ENCODE assay signal across 12 mouse cellular contexts in genomic region chr13:116308121-116308932, GRCm38 (mm10). TPM values are rescaled to one million over a fixed set of nuclear protein-coding genes. Genes with fewer than 3 reads are reported as not detected.
DNase-seq lines count a peak whose midpoint lies in the region; ATAC-seq and TF ChIP-seq lines count a peak whose summit lies in the region.
"Had no signal": no experiment of that assay in that cellular context is flagged by ENCODE, and none has a peak within 500 bp of the region (broad histone marks: within the 10 kb centered on the region; RNA-seq: fewer than 3 reads in every experiment).

No protein-coding gene starts in this region.

- peak overlapping the region; percentile 95 for H3K4me2 ChIP-seq in lung, embryonic 14.5 days
- H3K4me2 ChIP-seq in forebrain, embryonic 12.5 days, result peak overlapping the region; percentile 83
- peak overlapping the region; percentile 95; the same call in 1 of the 2 replicates for H3K4me2 ChIP-seq in limb, embryonic 11.5 days (ENCODE audit: low read depth, severe bottlenecking)
- peak overlapping the region; percentile 74 for H3K4me2 ChIP-seq in stomach, embryonic 14.5 days (replicated peaks; ENCODE audit: low read depth, low read length)

- H3K9ac ChIP-seq in lung, embryonic 14.5 days, result no peak overlapping the region; the same call in 1 of the 2 replicates
- H3K9ac ChIP-seq in forebrain, embryonic 12.5 days, result 0 out of 2 replicates have a peak overlapping the region, but pooled peaks have one; percentile 12
- no peak overlapping the region; the same call in 1 of the 2 replicates for H3K9ac ChIP-seq in limb, embryonic 11.5 days (ENCODE audit: low read length)
- H3K9ac ChIP-seq in stomach, embryonic 14.5 days (replicated peaks; ENCODE audit: low read depth, low read length), result peak overlapping the region; percentile 89

- H3K36me3 ChIP-seq in lung, embryonic 14.5 days (ENCODE audit: insufficient read depth), result no peaks in the 10 kb centered on the region
- H3K36me3 ChIP-seq in forebrain, embryonic 12.5 days (replicated peaks), result no peaks in the 10 kb centered on the region
- H3K36me3 ChIP-seq in limb, embryonic 11.5 days (ENCODE audit: control insufficient read depth, insufficient read depth, low read length), result no peaks in the 10 kb centered on the region
- no peaks in the 10 kb centered on the region for H3K36me3 ChIP-seq in stomach, embryonic 14.5 days (ENCODE audit: control insufficient read depth, insufficient read depth, low read length)

- TF ChIP-seq CTCF in lung, embryonic 14.5 days (IDR thresholded peaks at IDR 0.05; ENCODE audit: low read depth), result no peak

- 1% methylated on average over 20 of the region's 20 CpGs for WGBS in lung, embryonic 14.5 days
- WGBS in forebrain, embryonic 12.5 days, result 1% methylated on average over 20 of the region's 20 CpGs
- 1% methylated on average over 20 of the region's 20 CpGs for WGBS in limb, embryonic 11.5 days
- WGBS in stomach, embryonic 14.5 days, result 2% methylated on average over 20 of the region's 20 CpGs

- peak overlapping the region; percentile 55 for H3K4me3 ChIP-seq in lung, embryonic 14.5 days (ENCODE audit: low read depth, low read length)
- peak overlapping the region; percentile 54 for H3K4me3 ChIP-seq in forebrain, embryonic 12.5 days (replicated peaks)
- H3K4me3 ChIP-seq in limb, embryonic 11.5 days (ENCODE audit: low read depth, low read length), result peak overlapping the region; percentile 66
- peak overlapping the region; percentile 81 for H3K4me3 ChIP-seq in stomach, embryonic 14.5 days (ENCODE audit: low read depth, low read length)

- H3K27me3 ChIP-seq in lung, embryonic 14.5 days (ENCODE audit: insufficient read depth, low read length), result peaks cover 79% of the 10 kb centered on the region
- H3K27me3 ChIP-seq in forebrain, embryonic 12.5 days, result peaks cover 83% of the 10 kb centered on the region
- peaks cover 57% of the 10 kb centered on the region for H3K27me3 ChIP-seq in limb, embryonic 11.5 days (ENCODE audit: control insufficient read depth, insufficient read depth, low read length)
- H3K27me3 ChIP-seq in stomach, embryonic 14.5 days (ENCODE audit: control insufficient read depth, insufficient read depth, low read length), result peaks cover 6% of the 10 kb centered on the region; the same call in 1 of the 2 replicates

- H3K9me3 ChIP-seq in lung, embryonic 14.5 days (ENCODE audit: low read depth, low read length), result no peaks in the 10 kb centered on the region
- no peaks in the 10 kb centered on the region for H3K9me3 ChIP-seq in forebrain, embryonic 12.5 days
- no peaks in the 10 kb centered on the region for H3K9me3 ChIP-seq in limb, embryonic 11.5 days (ENCODE audit: control insufficient read depth, low read length)
- H3K9me3 ChIP-seq in stomach, embryonic 14.5 days (ENCODE audit: control insufficient read depth, low read depth, low read length), result no peaks in the 10 kb centered on the region

- H3K4me1 ChIP-seq in lung, embryonic 14.5 days (ENCODE audit: insufficient read depth), result no peaks in the 10 kb centered on the region
- peaks cover 12% of the 10 kb centered on the region; the same call in 1 of the 2 replicates for H3K4me1 ChIP-seq in forebrain, embryonic 12.5 days
- peaks cover 8% of the 10 kb centered on the region for H3K4me1 ChIP-seq in limb, embryonic 11.5 days (ENCODE audit: control insufficient read depth, insufficient read depth, low read length)
- 0 out of 2 replicates have a peak, but pooled peaks cover 3% of the 10 kb centered on the region for H3K4me1 ChIP-seq in stomach, embryonic 14.5 days (ENCODE audit: control insufficient read depth, insufficient read depth, low read length)

- H3K27ac ChIP-seq in lung, embryonic 14.5 days (ENCODE audit: low read depth), result no peak overlapping the region
- peak overlapping the region; percentile 71; the same call in 1 of the 2 replicates for H3K27ac ChIP-seq in forebrain, embryonic 12.5 days
- no peak overlapping the region for H3K27ac ChIP-seq in limb, embryonic 11.5 days (replicated peaks; ENCODE audit: low read depth, low read length)
- H3K27ac ChIP-seq in stomach, embryonic 14.5 days (ENCODE audit: low read length), result peak overlapping the region; percentile 89; the same call in 1 of the 2 replicates

- no peak for ATAC-seq in lung, embryonic 14.5 days (ENCODE audit: insufficient read depth)
- no peak for ATAC-seq in forebrain, embryonic 12.5 days (ENCODE audit: low FRiP score)
- ATAC-seq in limb, embryonic 11.5 days (ENCODE audit: insufficient number of reproducible peaks, low FRiP score, low TSS enrichment, low read depth), result no peak
- ATAC-seq in stomach, embryonic 14.5 days (ENCODE audit: insufficient number of reproducible peaks, insufficient read depth, low FRiP score, low read depth), result no peak

- no peak for DNase-seq in lung, embryonic 14.5 days
- DNase-seq in lung, postnatal 36 days, result no peak
- no peak for DNase-seq in limb, embryonic 11.5 days (ENCODE audit: low spot score)
- DNase-seq in layer of hippocampus, adult 8-10 months (ENCODE audit: low spot score in 2 of 2), result no peak
- DNase-seq in layer of hippocampus, adult 18-20 months (ENCODE audit: low spot score in 2 of 2), result no peak
- no peak for DNase-seq in frontal cortex, postnatal 10 days (ENCODE audit: low spot score in 2 of 2)
- DNase-seq: cerebellum, adult 9-11 months; gastrocnemius, postnatal 36 days; lung, adult 2 months; thymus, postnatal 14 days had no signal

RNA-seq across cellular contexts. Expression of gene Isl1, which starts 1.2 kb away (rescaled TPM):
- 1.6 and 1.8 TPM in 2 replicates for polyA plus RNA-seq in lung, embryonic 14.5 days (2014; fragmentation: Nextera tagmentation; extraction: Ambion mirVana)
- polyA plus RNA-seq in forebrain, embryonic 12.5 days (2016; fragmentation: Nextera tagmentation; extraction: Ambion mirVana), result 65.6 and 74.4 TPM in 2 replicates
- 15.8 and 20.0 TPM in 2 replicates for polyA plus RNA-seq in limb, embryonic 11.5 days (2014; fragmentation: Nextera tagmentation; extraction: Ambion mirVana)
- 51.8 and 54.2 TPM in 2 replicates for polyA plus RNA-seq in stomach, embryonic 14.5 days (2014; fragmentation: Nextera tagmentation; extraction: Ambion mirVana)
- total RNA-seq in layer of hippocampus, adult 8-10 months (2022), result not detected
- total RNA-seq in layer of hippocampus, adult 18-20 months (2021), result not detected

Comparison
In these comparisons a context has a peak if more than half of its experiments do, and no peak if none do; other contexts are left out.
1. H3K27ac ChIP-seq: peak in forebrain, embryonic 12.5 days (single experiment) and stomach, embryonic 14.5 days (single experiment); none in lung, embryonic 14.5 days (single experiment) and limb, embryonic 11.5 days (single experiment).
2. H3K9ac ChIP-seq: peak in forebrain, embryonic 12.5 days (single experiment) and stomach, embryonic 14.5 days (single experiment); none in lung, embryonic 14.5 days (single experiment) and limb, embryonic 11.5 days (single experiment).
3. Peak in every context shown above with its lines, with median percentiles within 50 percentile points of each other: H3K4me2 ChIP-seq and H3K4me3 ChIP-seq.